Mouse (Mus musculus) heart, postnatal 0 days (tissue): ENCODE measurements around the gene Itgb1. TPM values are rescaled to one million over a fixed set of nuclear protein-coding genes. Genes with fewer than 3 reads are reported as not detected.

ENCODE experiments used
- ATAC-seq: fragments of 200-750 bp; cut with Nextera tagmentation; 2 replicates; pipeline ENCODE4 v1.8.0; 2017; ENCODE audit warnings: low read depth, moderate number of reproducible peaks, moderate library complexity; ENCODE audit not compliant: insufficient read depth
- DNase-seq: peaks from one replicate; pipeline ENCODE4 v3.0.0-alpha.2; 2016; ENCODE audit warnings: low spot score
- H3K27ac ChIP-seq: fragments of 300-500 bp; sonication (generic); 2 replicates; pipeline ENCODE4 v1.5.1; 2014; ENCODE audit warnings: low read depth, mild to moderate bottlenecking
- H3K27me3 ChIP-seq: fragments of 300-500 bp; sonication (generic); 2 replicates; pipeline ENCODE4 v1.6.1; 2014; ENCODE audit warnings: low read length, mixed read lengths; ENCODE audit not compliant: control insufficient read depth, insufficient read depth
- H3K36me3 ChIP-seq: fragments of 300-500 bp; sonication (generic); replicated peaks from 2 replicates; pipeline ENCODE4 v1.6.1; 2014; ENCODE audit warnings: low read length, mixed read lengths; ENCODE audit not compliant: control insufficient read depth, insufficient read depth
- H3K4me1 ChIP-seq: fragments of 300-500 bp; sonication (generic); 2 replicates; pipeline ENCODE4 v1.6.1; 2014; ENCODE audit warnings: antibody characterized with exemption; ENCODE audit not compliant: control insufficient read depth, insufficient read depth
- H3K4me2 ChIP-seq: fragments of 300-500 bp; sonication (generic); 2 replicates; pipeline ENCODE4 v1.6.1; 2014; ENCODE audit warnings: low read depth, mild to moderate bottlenecking, low read length, moderate library complexity
- H3K4me3 ChIP-seq: fragments of 300-500 bp; sonication (generic); 2 replicates; pipeline ENCODE4 v1.5.1; 2014; ENCODE audit warnings: low read depth, low read length
- H3K9ac ChIP-seq: fragments of 300-500 bp; sonication (generic); replicated peaks from 2 replicates; pipeline ENCODE4 v1.6.1; 2014; ENCODE audit warnings: low read depth, low read length, mixed read lengths
- H3K9me3 ChIP-seq: fragments of 300-500 bp; sonication (generic); replicated peaks from 2 replicates; pipeline ENCODE4 v1.6.1; 2016; ENCODE audit warnings: low read length; ENCODE audit not compliant: control insufficient read depth
- CTCF ChIP-seq: IDR thresholded peaks from 2 replicates; pipeline ENCODE4 v1.5.1; 2016; ENCODE audit warnings: antibody characterized with exemption, control low read depth, low read depth
- EP300 ChIP-seq: IDR thresholded peaks from 2 replicates; pipeline ENCODE4 v1.6.1; 2016; ENCODE audit warnings: antibody characterized with exemption, low read depth
- WGBS: fragments of 180-500 bp; shearing (Covaris S2); extraction: QIAGEN DNeasy Blood & Tissue Kit; methylation state at CpG from one replicate; pipeline ENCODE4 v1.1.7; 2014; 5-methylcytosine and 5-hydroxymethylcytosine counted together
- polyA plus RNA-seq: library from polyadenylated mRNA; unstranded; fragments of >200 nt; fragmentation: Nextera tagmentation; extraction: Ambion mirVana; gene quantifications from 2 replicates; pipeline ENCODE4 v1.2.1, GENCODE M21; 2015
- total RNA-seq: library from RNA; depleted of rRNA; stranded (reverse); fragments of >200 nt; gene quantifications from 2 replicates; pipeline ENCODE4 v1.2.3, GENCODE M21; 2014; ENCODE audit warnings: low replicate concordance

Itgb1 gene
- total and polyA plus RNA-seq, 2 experiments from 2014 or later: 240 to 315 TPM

DNA sequence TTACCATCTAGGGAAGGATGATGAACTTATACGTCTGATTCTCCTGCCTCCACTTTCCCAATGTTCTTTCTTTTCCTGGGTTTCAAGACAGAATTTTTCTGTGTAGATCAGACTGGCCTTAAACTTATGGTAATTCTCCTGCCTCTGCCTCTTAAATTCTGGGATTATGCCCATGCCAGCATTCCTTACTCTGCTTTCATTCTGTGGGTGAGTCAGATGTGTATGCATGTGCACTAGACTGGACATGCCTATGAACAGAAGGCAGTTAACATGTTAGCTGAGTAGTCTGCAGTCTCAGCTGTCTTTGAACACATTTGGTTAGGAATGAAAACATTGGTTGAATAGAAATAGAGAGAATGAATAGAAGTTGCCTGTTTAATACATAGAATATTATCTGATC, 18.9 kb downstream of the Itgb1 start:
- Histone ChIP-seq H3K27ac (peak overlapping the region; percentile 67; the same call in 1 of the 2 replicates), H3K9ac (no peak overlapping the region), H3K36me3 (peaks cover 24% of the 10 kb centered on the region), H3K9me3 (no peaks in the 10 kb centered on the region), H3K4me1 (peaks cover 26% of the 10 kb centered on the region), H3K4me2 (no peak overlapping the region), H3K4me3 (no peak overlapping the region), H3K27me3 (no peaks in the 10 kb centered on the region)
- TF ChIP-seq CTCF (no peak), EP300 (no peak)
- 77% methylated on average over 1 of the region's 1 CpGs for WGBS
- DNase-seq (no peak), ATAC-seq (no peak)

GRCm38 (mm10) chr8:128704836-128705235, 19.4 kb downstream of the Itgb1 start:
- H3K4me3 ChIP-seq: no peak overlapping the region
- no peak for DNase-seq
- peak overlapping the region; percentile 67 for H3K27ac ChIP-seq
- peaks cover 26% of the 10 kb centered on the region for H3K4me1 ChIP-seq
- H3K36me3 ChIP-seq: peaks cover 27% of the 10 kb centered on the region
- ATAC-seq: no peak
- H3K27me3 ChIP-seq: no peaks in the 10 kb centered on the region
- no peak for TF ChIP-seq CTCF
- no peak for TF ChIP-seq EP300
- H3K9ac ChIP-seq: no peak overlapping the region
- WGBS: 70% methylated on average over 2 of the region's 2 CpGs
- H3K9me3 ChIP-seq: no peaks in the 10 kb centered on the region
- H3K4me2 ChIP-seq: no peak overlapping the region

GRCm38 (mm10) chr8:128709261-128709660, 23.8 kb downstream of the Itgb1 start:
- no peaks in the 10 kb centered on the region for H3K9me3 ChIP-seq
- H3K27me3 ChIP-seq: no peaks in the 10 kb centered on the region
- no peak overlapping the region for H3K4me2 ChIP-seq
- TF ChIP-seq CTCF (peak; percentile 90), EP300 (no peak)
- no peak for ATAC-seq
- peaks cover 8% of the 10 kb centered on the region; the same call in 1 of the 2 replicates for H3K4me1 ChIP-seq
- peaks cover 67% of the 10 kb centered on the region for H3K36me3 ChIP-seq
- DNase-seq: peak; percentile 59
- H3K27ac ChIP-seq: no peak overlapping the region
- H3K9ac ChIP-seq: no peak overlapping the region
- 50% methylated on average over 3 of the region's 3 CpGs for WGBS
- no peak overlapping the region for H3K4me3 ChIP-seq

- TF ChIP-seq CTCF: no peak
- no peak for TF ChIP-seq EP300
- Histone ChIP-seq H3K4me3 (no peak overlapping the region), H3K27ac (no peak overlapping the region), H3K4me2 (no peak overlapping the region), H3K27me3 (no peaks in the 10 kb centered on the region), H3K9ac (no peak overlapping the region), H3K36me3 (peaks cover 82% of the 10 kb centered on the region), H3K4me1 (no peaks in the 10 kb centered on the region), H3K9me3 (no peaks in the 10 kb centered on the region)
- ATAC-seq (no peak), DNase-seq (no peak)
These were observed 30.7 kb downstream of the Itgb1 start for GRCm38 (mm10) chr8:128716184-128716583.

DNA sequence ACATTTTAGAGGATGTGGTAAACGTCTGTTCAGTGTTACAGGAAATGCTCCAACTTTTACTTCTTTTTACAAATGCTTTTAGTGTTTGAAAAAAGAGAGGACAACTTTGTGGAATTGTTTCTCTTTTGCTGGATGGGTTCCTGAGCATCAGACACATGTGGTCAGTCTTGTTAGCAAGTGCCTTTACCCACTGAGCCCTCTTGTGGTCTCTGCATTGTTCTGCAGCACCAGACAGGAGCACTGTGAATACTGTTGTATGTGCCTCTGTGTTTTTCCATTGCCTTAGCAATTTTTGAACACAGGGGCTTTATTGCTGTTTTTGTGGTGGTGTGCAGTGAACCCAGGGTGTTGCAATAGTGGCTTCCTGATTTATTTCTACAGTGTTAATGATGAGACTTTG, 39.4 kb downstream of the Itgb1 start:
- WGBS: 43% methylated on average over 1 of the region's 1 CpGs
- Histone ChIP-seq H3K9ac (no peak overlapping the region), H3K4me2 (no peak overlapping the region), H3K9me3 (no peaks in the 10 kb centered on the region), H3K36me3 (peaks cover 74% of the 10 kb centered on the region), H3K4me3 (no peak overlapping the region), H3K27ac (no peak overlapping the region), H3K27me3 (no peaks in the 10 kb centered on the region), H3K4me1 (no peaks in the 10 kb centered on the region)
- ATAC-seq (peak; percentile 55; the same call in 1 of the 2 replicates), DNase-seq (peak; percentile 38)
- TF ChIP-seq CTCF: peak; percentile 76
- no peak for TF ChIP-seq EP300

- TF ChIP-seq CTCF (no peak), EP300 (no peak)
- Histone ChIP-seq H3K27ac (no peak overlapping the region), H3K4me2 (no peak overlapping the region), H3K36me3 (peaks cover 83% of the 10 kb centered on the region), H3K9me3 (no peaks in the 10 kb centered on the region), H3K27me3 (no peaks in the 10 kb centered on the region), H3K4me1 (no peaks in the 10 kb centered on the region), H3K4me3 (no peak overlapping the region), H3K9ac (no peak overlapping the region)
- ATAC-seq (no peak), DNase-seq (no peak)
- 89% methylated on average over 1 of the region's 1 CpGs for WGBS
These were observed 41.8 kb downstream of the Itgb1 start for GRCm38 (mm10) chr8:128727213-128727612.
